Mouse (Mus musculus) ES-Bruce4 (cell line): ENCODE results near the gene Fam20b.

Experiments
- CTCF ChIP-seq: IDR thresholded peaks from one replicate; pipeline ENCODE4 v1.8.1; 2011; ENCODE audit warnings: low read depth, low read length
- EP300 ChIP-seq: IDR thresholded peaks from 2 replicates; pipeline ENCODE4 v1.6.1; 2011; ENCODE audit warnings: low read depth, low read length; ENCODE audit not compliant: insufficient read depth
- POLR2A ChIP-seq: IDR thresholded peaks from one replicate; pipeline ENCODE4 v1.8.1; 2011; ENCODE audit warnings: low read length; ENCODE audit not compliant: insufficient read depth

DNA sequence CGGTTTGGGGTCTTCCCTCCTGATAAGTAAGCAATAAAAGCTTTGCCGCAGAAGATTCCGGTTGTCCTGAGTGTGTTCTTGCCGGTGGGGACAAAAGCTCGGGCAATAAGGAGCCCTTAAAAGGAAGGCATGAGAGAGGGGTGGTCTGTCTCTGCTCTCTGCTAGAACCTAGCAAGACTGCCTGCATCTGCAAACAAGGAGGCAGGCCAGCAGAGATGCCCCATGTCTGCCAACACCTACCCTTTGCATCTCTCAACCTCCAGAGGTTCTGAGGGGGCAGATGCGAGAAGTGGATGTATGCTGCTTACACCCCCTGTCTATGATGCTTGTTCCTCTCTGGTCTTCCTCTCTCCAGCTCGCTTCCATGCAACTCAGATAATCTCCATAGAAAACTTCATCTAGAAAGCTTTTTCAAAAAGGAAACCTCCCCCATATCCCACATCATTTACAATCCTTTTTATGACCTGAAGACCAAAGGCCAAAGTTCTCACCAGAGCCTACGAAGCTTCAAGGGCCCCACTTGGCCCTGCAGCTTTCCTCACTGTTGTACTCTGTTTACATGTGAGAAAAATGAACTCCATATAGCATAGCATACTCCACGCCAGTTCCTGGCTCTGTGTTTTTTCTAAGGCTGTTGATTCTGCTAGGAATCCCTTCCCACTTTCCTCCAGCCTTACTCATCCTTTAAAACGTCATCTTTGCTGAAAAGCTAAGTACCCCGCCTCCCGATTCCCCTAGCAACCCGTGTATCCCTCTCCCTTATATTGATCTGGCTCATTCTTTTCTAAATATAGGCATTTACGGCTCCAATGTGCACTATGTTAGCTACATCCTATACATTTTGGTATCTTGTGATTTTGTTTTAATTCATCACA lies 8.6 kb upstream of the Fam20b start:
- TF ChIP-seq EP300 (no peak), CTCF (no peak), POLR2A (no peak)
